Mouse (Mus musculus): Measurements from ENCODE around the gene Slc4a10.
"Not testable (repeated sequence)": the region's sequence is repeated elsewhere in the genome, so short reads cannot be mapped to it uniquely, and the experiment has no call there.

The Slc4a10 gene
- long read RNA-seq, experiment 1, partial matches to known transcripts = 0 of 1 reads
- long read RNA-seq, experiment 1, other reads (novel, unspliced or antisense) = 1 of 1 reads
- long read RNA-seq, experiment 2 = 0 reads

DNA sequence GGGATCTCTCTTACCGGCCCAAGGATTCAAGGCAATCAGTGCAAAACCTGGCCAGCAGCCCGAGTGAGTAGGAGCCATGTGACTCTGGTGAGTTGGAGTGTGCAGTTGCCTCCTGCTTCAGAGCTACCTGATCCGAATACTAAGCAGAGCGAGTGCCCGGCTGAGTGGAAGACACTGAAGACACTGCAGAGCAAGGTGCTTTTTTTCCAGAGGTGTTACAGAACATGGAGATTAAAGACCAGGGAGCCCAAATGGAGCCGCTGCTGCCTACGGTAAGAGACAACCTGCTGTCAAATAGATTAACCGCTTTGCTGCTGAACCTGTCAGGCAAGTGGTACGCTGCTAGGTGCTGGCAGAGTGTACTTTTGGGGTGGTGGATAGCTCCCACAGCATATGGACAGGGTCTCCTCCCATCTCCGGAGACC is at the start of gene Slc4a10:
TSS of gene Slc4a10 (plus strand) at position 42 of the 425 bp plus-strand sequence.
- intact Hi-C loops (cut with DNase I) = no loop called here

DNA sequence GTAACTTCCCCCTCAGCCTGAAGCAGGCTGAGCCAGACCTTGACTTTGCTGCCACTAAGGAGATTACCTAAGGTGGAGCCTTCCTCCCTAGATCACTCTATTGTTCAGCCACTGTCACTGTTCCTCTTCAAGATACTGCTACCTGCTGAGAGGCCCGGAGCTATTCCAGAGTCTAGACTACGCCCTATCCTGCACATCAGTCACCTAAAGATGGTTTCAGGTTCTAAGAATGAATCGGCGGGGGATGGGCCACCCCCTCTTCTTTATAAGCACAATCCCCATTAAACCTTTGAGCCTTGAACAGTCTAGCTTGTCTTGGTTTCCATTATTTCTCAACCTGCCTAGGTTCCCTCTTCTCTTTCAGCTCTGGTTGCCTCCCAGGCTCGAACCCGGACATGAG is 45.0 kb upstream of the Slc4a10 start:
- intact Hi-C loops (cut with DNase I) = not testable (repeated sequence)

DNA sequence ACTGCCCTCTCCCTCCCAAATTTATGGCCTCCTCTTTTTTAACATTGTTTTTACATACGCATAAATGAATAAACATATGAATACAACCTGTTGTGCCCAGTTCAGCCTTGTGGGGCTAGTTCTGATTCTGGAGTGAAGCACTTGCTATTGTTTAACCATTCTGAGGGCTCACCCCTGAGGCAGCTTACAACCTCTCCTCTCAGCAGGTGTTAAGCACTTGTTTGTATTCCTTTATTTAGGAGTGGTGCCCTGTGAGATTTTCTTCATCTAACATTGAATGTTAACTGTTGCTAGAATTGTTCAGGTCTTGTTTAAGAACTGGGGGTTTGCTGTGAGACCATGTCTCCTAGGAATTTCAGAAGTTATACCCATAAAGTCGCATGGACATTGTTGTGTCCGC is 28.1 kb upstream of the Slc4a10 start:
- intact Hi-C loops (cut with DNase I) = no loop called here

- intact Hi-C loops (cut with DNase I) = no loop called here
These were observed 720 bp downstream of the Slc4a10 start for GRCm38 (mm10) chr2:62046861-62047503.

GRCm38 (mm10) chr2:62047504-62048005 is 1.3 kb downstream of the Slc4a10 start:
- intact Hi-C loops (cut with DNase I) = no loop called here

DNA sequence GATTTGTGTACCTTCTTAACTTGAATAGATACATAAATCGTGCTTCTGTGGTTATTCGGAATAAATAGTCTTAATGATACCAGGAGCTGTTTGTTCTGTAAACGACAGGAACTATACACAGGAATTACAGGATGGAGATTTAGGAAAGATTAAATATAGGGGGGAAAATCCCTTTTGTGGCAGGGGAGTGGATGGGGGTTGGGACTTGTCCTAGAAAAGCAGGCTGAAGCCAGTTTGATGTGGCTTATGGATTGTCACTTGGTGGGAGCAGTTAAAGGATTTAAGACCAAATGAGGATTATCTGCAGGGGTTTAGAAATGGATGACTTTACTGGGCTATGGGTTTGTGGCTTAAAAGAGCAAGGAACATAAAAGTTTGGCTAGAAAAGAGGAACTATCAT is 1.9 kb downstream of the Slc4a10 start:
- intact Hi-C loops (cut with DNase I) = no loop called here

- intact Hi-C loops (cut with DNase I) = no loop called here
These were observed 30.2 kb downstream of the Slc4a10 start for GRCm38 (mm10) chr2:62076512-62076911.

- intact Hi-C loops (cut with DNase I) = no loop called here
These were observed 41.3 kb downstream of the Slc4a10 start for GRCm38 (mm10) chr2:62087566-62087965.

- intact Hi-C loops (cut with DNase I) = no loop called here
These were observed 42.5 kb downstream of the Slc4a10 start for GRCm38 (mm10) chr2:62088715-62089114.

GRCm38 (mm10) chr2:62089208-62089607 is 42.9 kb downstream of the Slc4a10 start:
- intact Hi-C loops (cut with DNase I) = no loop called here

DNA sequence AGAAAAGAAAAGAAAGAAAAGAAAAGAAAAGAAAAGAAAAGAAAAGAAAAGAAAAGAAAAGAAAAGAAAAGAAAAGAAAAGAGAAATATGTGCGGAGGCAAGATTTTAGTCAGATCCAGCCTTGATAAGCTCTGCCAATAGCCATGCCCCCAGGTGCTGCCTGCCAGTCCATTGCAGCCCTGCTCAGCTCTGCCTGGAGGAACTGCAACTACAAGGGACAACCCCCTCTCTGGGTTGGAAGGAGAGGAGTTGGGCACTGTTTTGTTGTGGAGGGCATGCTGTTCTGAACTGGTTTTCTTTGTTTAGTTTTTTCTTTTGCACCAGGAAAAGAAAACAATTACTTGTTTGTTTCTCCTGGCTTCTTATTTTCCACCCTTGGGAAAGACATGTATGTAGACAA is 54.3 kb downstream of the Slc4a10 start:
- intact Hi-C loops (cut with DNase I) = no loop called here

DNA sequence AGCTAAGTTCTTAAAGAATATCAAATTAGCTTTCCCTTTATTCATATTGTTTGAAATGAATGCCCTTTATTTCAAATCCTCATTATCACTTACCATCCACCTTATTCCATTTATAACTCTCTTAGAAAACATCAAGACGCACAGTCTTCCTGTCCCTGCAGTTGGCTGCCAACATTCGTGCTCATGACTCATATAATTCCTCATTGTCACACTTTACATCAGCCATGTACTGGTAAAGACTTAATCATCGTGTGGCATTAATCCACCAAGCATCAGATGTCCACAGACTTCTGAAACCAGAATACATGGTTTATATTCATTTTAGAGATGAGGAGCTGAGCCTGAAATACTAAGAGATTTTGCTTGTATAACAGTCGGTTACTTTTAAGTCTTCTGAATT is 69.1 kb downstream of the Slc4a10 start:
- intact Hi-C loops (cut with DNase I) = no loop called here

DNA sequence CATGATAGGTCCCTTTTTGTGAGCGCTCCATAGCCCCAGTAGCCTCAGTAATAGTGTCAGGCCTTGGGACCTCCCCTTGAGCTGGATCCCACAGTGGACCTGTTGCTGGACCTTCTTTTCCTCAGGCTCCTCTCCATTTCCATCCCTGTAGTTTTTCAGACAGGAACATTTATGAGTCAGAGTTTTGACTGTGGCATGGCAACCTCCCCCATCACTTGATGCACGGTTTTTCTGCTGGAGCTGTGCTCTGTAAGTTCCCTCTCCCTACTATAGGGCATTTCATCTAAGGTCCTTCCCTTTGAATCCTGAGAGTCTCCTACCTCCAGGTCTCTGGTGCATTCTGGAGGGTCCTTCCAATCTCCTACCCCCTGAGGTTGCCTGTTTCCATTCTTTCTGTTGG is 83.7 kb downstream of the Slc4a10 start:
- intact Hi-C loops (cut with DNase I) = no loop called here

- intact Hi-C loops (cut with DNase I) = no loop called here
These were observed 88.6 kb downstream of the Slc4a10 start for GRCm38 (mm10) chr2:62134911-62135310.

DNA sequence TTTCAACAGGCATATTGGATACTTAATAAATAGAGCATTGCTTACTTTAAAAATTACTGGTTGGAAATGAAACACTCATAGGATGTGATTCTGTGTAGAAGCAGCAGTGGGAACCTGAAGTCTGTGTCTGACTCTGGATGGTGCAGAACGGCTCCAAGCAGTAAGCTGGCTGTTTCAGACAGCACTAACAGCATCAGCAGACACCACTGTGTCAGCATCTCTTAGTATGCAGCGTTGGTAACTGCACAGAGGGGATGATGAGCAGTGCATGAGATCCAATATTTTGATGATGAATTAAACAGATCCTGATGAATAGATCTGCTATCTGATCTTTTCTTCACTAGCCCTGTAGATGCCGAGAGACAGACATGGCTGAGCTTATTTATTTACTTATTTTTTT is 101.4 kb downstream of the Slc4a10 start:
- intact Hi-C loops (cut with DNase I) = no loop called here

GRCm38 (mm10) chr2:62149421-62149820 is 103.2 kb downstream of the Slc4a10 start:
- intact Hi-C loops (cut with DNase I) = no loop called here

- intact Hi-C loops (cut with DNase I) = no loop called here
These were observed 104.6 kb downstream of the Slc4a10 start for GRCm38 (mm10) chr2:62150830-62151229.

DNA sequence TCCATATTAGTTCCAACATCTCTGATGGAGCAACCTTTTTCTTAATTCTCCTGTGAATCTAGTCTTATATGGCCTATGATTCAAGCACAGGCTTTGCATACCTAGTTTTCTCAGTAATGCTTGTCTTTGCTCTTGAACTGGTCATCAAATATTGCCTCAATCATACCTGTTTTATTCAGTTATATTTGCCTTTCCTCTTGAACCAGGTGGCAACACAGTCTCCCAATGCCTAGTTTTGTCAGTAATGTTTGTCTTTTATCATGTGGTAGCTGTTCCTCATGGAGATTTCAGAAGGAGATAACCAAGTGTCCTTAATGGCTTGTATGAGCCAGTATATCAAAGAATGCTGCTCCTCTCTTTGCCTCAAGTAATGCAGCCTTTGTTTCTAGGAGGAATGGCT is 163.8 kb downstream of the Slc4a10 start:
- intact Hi-C loops (cut with DNase I) = no loop called here

DNA sequence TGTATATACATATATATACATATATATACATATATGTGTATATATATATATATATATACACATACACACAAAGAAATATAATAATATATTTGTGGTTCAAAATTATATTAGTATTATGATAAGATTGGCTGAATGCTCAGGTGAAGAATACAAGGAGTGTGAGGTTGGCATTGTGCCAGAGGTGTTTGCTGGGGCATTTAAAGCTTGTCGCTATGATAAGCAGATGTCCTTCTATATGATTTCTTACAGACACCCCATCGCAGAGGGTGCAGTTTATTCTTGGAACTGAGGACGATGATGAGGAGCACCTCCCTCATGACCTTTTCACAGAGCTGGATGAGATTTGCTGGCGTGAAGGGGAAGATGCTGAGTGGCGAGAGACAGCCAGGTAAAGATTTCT is 164.8 kb downstream of the Slc4a10 start:
- intact Hi-C loops (cut with DNase I) = no loop called here

- intact Hi-C loops (cut with DNase I) = no loop called here
These were observed 181.3 kb downstream of the Slc4a10 start for GRCm38 (mm10) chr2:62227563-62227962.

- intact Hi-C loops (cut with DNase I) = no loop called here
These were observed 185.0 kb downstream of the Slc4a10 start for GRCm38 (mm10) chr2:62231271-62231670.

GRCm38 (mm10) chr2:62244167-62244566 is 197.9 kb downstream of the Slc4a10 start:
- intact Hi-C loops (cut with DNase I) = no loop called here

DNA sequence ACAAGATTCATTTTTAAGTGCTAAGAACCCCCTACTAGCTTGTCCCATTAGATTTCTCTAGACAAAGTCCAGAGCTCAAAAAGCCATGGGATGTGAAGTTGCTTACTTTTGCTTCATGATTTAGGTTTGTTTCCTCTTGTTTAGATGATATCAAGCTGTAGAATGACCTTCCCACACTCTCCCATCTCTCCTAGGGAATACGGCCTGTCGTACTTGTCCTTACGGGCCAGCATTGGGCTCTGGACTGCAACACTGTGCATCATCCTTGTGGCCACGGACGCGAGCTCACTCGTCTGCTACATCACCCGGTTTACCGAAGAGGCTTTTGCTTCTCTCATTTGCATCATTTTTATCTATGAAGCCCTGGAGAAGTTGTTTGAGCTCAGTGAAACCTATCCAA is 222.2 kb downstream of the Slc4a10 start:
- intact Hi-C loops (cut with DNase I) = no loop called here
